Mouse (Mus musculus): ENCODE measurements around the gene Bdnf. TPM values are rescaled to one million over a fixed set of nuclear protein-coding genes. Genes with fewer than 3 reads are reported as not detected.

Gene Bdnf
- polyA plus RNA-seq, 1 experiment = 0.05 TPM

DNA sequence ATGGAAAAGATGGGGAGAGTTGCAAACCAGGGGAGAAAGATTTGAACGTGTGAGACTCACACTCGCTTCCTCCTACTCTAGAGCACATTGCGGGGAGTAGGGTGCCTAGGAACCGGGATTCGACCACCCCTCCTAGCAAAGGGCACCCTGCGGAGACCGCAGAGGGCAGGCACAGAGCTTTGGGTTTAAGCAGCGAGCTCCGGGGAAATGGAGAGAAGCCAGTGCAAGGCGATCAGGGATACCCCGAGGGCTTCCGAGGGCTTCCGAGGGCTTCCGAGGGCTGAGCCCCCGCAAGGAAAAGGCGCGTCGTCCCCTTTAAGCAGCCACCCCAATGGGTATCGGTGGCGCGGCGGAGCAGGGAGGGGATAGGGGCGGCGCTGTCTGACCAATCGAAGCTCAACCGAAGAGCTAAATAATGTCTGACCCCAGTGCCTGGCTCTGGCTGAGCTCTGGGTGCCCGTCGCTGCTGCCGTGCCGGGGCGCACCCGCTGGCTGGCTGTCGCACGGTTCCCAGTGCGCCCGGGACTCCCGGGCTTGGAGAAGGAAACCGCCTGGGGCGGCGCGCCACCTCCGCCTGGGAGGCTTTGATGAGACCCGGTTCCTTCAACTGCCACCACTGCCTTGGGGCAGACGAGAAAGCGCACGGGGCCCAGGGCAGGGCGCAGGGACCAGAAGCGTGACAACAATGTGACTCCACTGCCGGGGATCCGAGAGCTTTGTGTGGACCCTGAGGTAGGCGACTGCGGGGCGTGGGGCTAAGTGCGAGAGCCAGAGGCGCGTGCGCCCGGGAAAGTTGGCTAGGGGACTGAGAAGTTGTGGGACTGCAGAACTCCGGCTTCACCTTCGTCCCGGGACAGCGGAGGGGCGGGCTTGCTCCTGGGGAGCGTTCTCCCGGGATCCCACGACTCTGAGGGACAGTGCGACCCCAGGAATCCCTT, 18.9 kb downstream of the Bdnf start:
- H3K4me3 ChIP-seq (ENCODE audit: control insufficient read depth, low read depth, low read length) = peak overlapping the region; percentile 19
- H3K27me3 ChIP-seq (ENCODE audit: control insufficient read depth, insufficient read depth, low read length) = no peaks in the 10 kb centered on the region
- peaks cover 5% of the 10 kb centered on the region for H3K4me1 ChIP-seq (ENCODE audit: control insufficient read depth, insufficient read depth, low read length)
- no peaks in the 10 kb centered on the region for H3K36me3 ChIP-seq (ENCODE audit: control insufficient read depth, insufficient read depth, low read length)
- no peak overlapping the region for H3K27ac ChIP-seq (ENCODE audit: control insufficient read depth, insufficient read depth, low read depth, low read length)
- TF ChIP-seq POLR2A (IDR thresholded peaks at IDR 0.05; ENCODE audit: control insufficient read depth, low read depth, low read length) (no peak), CTCF (IDR thresholded peaks at IDR 0.05; ENCODE audit: control insufficient read depth, insufficient read depth, insufficient replicate concordance, low read depth, low read length) (no peak)

DNA sequence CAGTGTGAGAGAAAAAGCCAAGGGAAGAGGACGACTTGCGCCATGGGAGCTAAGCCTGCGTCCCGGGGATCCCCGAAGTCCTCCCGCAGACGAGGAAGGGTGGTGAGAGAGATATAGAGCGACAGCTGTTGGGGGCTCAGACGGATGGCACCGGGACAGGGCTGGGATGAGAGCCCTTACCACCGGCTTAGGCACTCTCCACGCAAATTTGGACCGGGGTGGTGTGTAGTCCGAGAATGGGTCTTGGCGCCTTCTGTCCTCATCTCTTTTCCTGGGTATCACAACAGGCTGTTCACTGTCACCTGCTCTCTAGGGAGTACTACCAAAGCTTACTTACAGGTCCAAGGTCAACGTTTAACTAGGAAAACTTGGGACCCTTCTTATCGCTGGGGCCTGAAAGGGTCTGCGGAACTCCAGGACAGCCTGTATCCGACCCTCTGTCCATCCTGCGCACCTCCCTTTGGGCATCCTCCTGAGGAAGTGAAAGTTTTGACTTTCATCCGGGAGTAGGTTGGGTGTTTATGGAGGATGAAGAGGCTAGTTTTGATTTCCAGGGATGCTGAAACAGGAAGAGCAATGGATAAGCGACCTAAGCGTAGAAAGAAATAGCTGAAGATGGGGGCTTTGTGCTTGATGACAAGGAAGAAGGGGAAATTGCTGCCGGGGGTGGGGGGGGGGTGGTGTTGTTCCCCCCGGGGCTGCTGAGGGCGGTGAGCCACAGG, 19.8 kb downstream of the Bdnf start:
- H3K27me3 ChIP-seq (ENCODE audit: control insufficient read depth, insufficient read depth, low read length) = no peaks in the 10 kb centered on the region
- TF ChIP-seq CTCF (IDR thresholded peaks at IDR 0.05; ENCODE audit: control insufficient read depth, insufficient read depth, insufficient replicate concordance, low read depth, low read length) (no peak), POLR2A (IDR thresholded peaks at IDR 0.05; ENCODE audit: control insufficient read depth, low read depth, low read length) (no peak)
- no peak overlapping the region for H3K4me3 ChIP-seq (ENCODE audit: control insufficient read depth, low read depth, low read length)
- H3K27ac ChIP-seq (ENCODE audit: control insufficient read depth, insufficient read depth, low read depth, low read length) = no peak overlapping the region
- peaks cover 5% of the 10 kb centered on the region for H3K4me1 ChIP-seq (ENCODE audit: control insufficient read depth, insufficient read depth, low read length)
- no peaks in the 10 kb centered on the region for H3K36me3 ChIP-seq (ENCODE audit: control insufficient read depth, insufficient read depth, low read length)

DNA sequence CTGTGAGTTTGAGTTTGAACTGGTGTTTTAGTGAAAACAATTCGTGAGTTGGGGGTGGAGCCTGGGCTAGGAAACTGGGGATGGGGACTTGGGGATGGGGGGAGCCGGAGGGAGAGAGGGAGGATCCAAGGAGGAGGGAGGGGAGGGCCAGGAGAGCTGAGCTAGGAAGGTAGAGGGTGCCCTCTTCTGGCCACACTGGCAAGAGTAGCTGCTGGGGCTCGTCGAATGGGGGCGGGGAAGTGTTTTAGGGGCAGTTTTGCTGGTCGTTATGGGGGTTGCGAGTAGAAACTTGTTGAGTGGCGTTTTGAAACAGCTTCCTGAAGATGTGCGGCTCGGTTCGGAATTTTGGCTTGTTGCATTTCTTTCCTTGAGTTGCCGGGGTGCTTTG, 20.3 kb downstream of the Bdnf start:
- Histone ChIP-seq H3K27ac (ENCODE audit: control insufficient read depth, insufficient read depth, low read depth, low read length) (no peak overlapping the region), H3K4me3 (ENCODE audit: control insufficient read depth, low read depth, low read length) (no peak overlapping the region), H3K4me1 (ENCODE audit: control insufficient read depth, insufficient read depth, low read length) (peaks cover 5% of the 10 kb centered on the region), H3K36me3 (ENCODE audit: control insufficient read depth, insufficient read depth, low read length) (no peaks in the 10 kb centered on the region), H3K27me3 (ENCODE audit: control insufficient read depth, insufficient read depth, low read length) (no peaks in the 10 kb centered on the region)
- peak; percentile 57; the same call in 1 of the 2 replicates for TF ChIP-seq CTCF (IDR thresholded peaks at IDR 0.05; ENCODE audit: control insufficient read depth, insufficient read depth, insufficient replicate concordance, low read depth, low read length)
- TF ChIP-seq POLR2A (IDR thresholded peaks at IDR 0.05; ENCODE audit: control insufficient read depth, low read depth, low read length) = no peak

DNA sequence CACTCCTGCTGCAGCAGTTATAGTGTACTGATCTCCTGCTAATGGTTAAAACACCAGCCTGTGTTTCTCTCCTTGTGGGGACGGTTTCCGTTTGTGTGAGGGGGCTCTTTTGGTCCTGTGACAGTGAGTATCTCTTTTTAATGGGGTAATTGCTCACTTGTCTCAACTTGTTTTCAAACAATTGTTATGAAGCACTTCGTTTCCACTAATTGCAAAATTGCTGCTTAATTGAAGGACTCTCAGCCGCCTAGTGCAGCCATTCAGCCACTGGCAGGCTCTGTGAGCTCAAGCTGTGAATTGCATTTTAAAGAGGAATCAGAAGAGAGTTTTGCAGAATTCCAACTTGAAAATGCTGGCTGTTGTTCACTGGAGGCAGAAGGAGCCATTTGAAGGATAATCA, 22.7 kb downstream of the Bdnf start:
- Histone ChIP-seq H3K27ac (ENCODE audit: control insufficient read depth, insufficient read depth, low read depth, low read length) (no peak overlapping the region), H3K4me1 (ENCODE audit: control insufficient read depth, insufficient read depth, low read length) (peaks cover 5% of the 10 kb centered on the region), H3K27me3 (ENCODE audit: control insufficient read depth, insufficient read depth, low read length) (no peaks in the 10 kb centered on the region), H3K4me3 (ENCODE audit: control insufficient read depth, low read depth, low read length) (no peak overlapping the region), H3K36me3 (ENCODE audit: control insufficient read depth, insufficient read depth, low read length) (no peaks in the 10 kb centered on the region)
- TF ChIP-seq CTCF (IDR thresholded peaks at IDR 0.05; ENCODE audit: control insufficient read depth, insufficient read depth, insufficient replicate concordance, low read depth, low read length) (no peak), POLR2A (IDR thresholded peaks at IDR 0.05; ENCODE audit: control insufficient read depth, low read depth, low read length) (no peak)

DNA sequence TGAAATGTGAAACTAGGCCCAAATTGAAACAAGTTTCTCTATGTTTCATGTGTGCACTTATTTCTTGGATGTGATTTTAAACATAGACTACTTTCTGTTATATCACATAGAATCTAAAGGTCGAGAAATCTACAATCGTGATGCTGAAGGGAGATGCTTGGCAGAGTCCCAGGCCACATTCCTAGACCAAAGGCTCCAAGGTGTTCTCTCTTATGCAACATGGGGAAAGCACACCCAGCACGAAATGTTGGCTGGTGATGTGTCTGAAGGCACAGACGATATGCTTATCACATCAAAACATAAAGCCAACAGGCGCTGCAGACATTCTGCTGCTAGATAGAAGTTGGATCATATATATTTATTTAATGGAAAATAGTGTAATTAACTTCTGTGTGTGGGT, 25.8 kb downstream of the Bdnf start:
- Histone ChIP-seq H3K27me3 (ENCODE audit: control insufficient read depth, insufficient read depth, low read length) (no peaks in the 10 kb centered on the region), H3K4me1 (ENCODE audit: control insufficient read depth, insufficient read depth, low read length) (no peaks in the 10 kb centered on the region), H3K27ac (ENCODE audit: control insufficient read depth, insufficient read depth, low read depth, low read length) (no peak overlapping the region), H3K4me3 (ENCODE audit: control insufficient read depth, low read depth, low read length) (no peak overlapping the region), H3K36me3 (ENCODE audit: control insufficient read depth, insufficient read depth, low read length) (no peaks in the 10 kb centered on the region)
- no peak for TF ChIP-seq CTCF (IDR thresholded peaks at IDR 0.05; ENCODE audit: control insufficient read depth, insufficient read depth, insufficient replicate concordance, low read depth, low read length)
- TF ChIP-seq POLR2A (IDR thresholded peaks at IDR 0.05; ENCODE audit: control insufficient read depth, low read depth, low read length) = no peak

DNA sequence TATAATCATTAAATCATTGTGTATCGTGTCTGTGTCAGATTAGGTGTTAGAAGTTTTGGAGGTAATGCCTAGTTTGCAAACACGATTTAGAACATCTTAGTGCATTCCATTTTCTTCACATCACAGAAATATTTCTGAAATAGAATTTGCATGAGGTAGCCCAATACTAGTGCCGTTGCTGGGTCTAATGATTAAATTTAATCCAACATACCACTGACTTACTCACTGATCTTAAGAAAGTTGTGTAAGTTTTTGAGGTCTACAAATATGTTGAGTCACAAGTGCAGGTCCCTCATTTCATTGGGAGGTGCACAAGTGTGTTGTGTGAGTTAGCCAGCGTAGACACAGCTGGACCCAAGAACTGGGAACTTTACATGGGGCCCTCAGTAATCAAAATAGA, 29.1 kb downstream of the Bdnf start:
- no peaks in the 10 kb centered on the region for H3K27me3 ChIP-seq (ENCODE audit: control insufficient read depth, insufficient read depth, low read length)
- H3K4me3 ChIP-seq (ENCODE audit: control insufficient read depth, low read depth, low read length) = no peak overlapping the region
- no peak for TF ChIP-seq CTCF (IDR thresholded peaks at IDR 0.05; ENCODE audit: control insufficient read depth, insufficient read depth, insufficient replicate concordance, low read depth, low read length)
- no peak for TF ChIP-seq POLR2A (IDR thresholded peaks at IDR 0.05; ENCODE audit: control insufficient read depth, low read depth, low read length)
- no peaks in the 10 kb centered on the region for H3K36me3 ChIP-seq (ENCODE audit: control insufficient read depth, insufficient read depth, low read length)
- no peaks in the 10 kb centered on the region for H3K4me1 ChIP-seq (ENCODE audit: control insufficient read depth, insufficient read depth, low read length)
- H3K27ac ChIP-seq (ENCODE audit: control insufficient read depth, insufficient read depth, low read depth, low read length) = no peak overlapping the region

DNA sequence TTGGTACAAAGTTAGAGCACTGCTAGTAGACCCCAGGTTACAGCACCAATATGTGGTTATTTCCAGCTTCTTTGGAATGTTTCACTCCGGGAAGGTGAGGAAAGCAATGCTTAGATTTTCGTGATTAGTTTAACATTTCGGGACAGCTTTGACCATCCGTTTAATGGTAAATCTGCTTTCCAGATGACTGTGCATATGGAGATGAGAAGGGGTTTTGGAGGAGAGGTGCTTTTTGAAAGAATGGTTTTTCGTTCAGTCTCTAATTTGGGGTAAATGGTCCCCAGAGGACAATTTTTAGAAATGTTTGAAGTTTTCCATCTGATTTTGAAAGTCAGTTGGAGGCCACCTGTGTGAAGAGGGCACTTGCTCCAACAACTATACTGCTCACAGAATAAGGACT, 29.6 kb downstream of the Bdnf start:
- TF ChIP-seq CTCF (IDR thresholded peaks at IDR 0.05; ENCODE audit: control insufficient read depth, insufficient read depth, insufficient replicate concordance, low read depth, low read length) (no peak), POLR2A (IDR thresholded peaks at IDR 0.05; ENCODE audit: control insufficient read depth, low read depth, low read length) (no peak)
- H3K27me3 ChIP-seq (ENCODE audit: control insufficient read depth, insufficient read depth, low read length) = no peaks in the 10 kb centered on the region
- H3K27ac ChIP-seq (ENCODE audit: control insufficient read depth, insufficient read depth, low read depth, low read length) = no peak overlapping the region
- H3K4me3 ChIP-seq (ENCODE audit: control insufficient read depth, low read depth, low read length) = no peak overlapping the region
- no peaks in the 10 kb centered on the region for H3K4me1 ChIP-seq (ENCODE audit: control insufficient read depth, insufficient read depth, low read length)
- H3K36me3 ChIP-seq (ENCODE audit: control insufficient read depth, insufficient read depth, low read length) = no peaks in the 10 kb centered on the region
